Mouse (Mus musculus): Measurements from ENCODE around the gene Trp53tg5. TPM values are rescaled to one million over a fixed set of nuclear protein-coding genes. Genes with fewer than 3 reads are reported as not detected.

Gene Trp53tg5
- polyA plus RNA-seq, 1 experiment, result not detected

DNA sequence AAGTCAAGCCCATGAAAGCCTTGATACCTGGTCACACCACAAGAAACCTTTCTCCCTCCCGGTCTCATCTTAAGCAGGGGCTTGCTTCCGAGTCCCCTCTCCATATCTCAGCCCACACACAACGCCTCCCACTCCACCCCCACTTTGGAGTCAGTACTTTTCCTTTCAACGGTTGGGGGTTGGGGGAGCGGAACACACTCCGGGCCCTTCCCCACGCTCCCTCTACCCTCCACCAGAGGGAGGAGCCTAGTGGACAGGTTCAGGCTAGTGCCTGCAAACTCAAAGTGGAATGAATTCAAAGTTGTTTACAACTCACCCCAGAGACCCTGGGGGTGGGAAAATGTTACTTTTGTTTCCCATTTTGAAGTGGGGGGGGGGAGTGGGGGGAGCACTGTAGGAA, 42.8 kb downstream of the Trp53tg5 start:
- Histone ChIP-seq H3K4me2 (ENCODE audit: low read depth) (no peak overlapping the region), H3K79me2 (ENCODE audit: control insufficient read depth, insufficient read depth) (peaks cover 36% of the 10 kb centered on the region), H3K4me3 (no peak overlapping the region), H3K27me3 (ENCODE audit: control insufficient read depth, insufficient read depth, insufficient read length) (no peaks in the 10 kb centered on the region), H3ac (ENCODE audit: control insufficient read depth, insufficient read length) (no peak overlapping the region), H3K36me3 (ENCODE audit: control insufficient read depth, insufficient read depth) (peaks cover 38% of the 10 kb centered on the region)
- TF ChIP-seq E2F4 (IDR thresholded peaks at IDR 0.05; ENCODE audit: insufficient read depth) (no peak), SRF (IDR thresholded peaks at IDR 0.05; ENCODE audit: control insufficient read depth, insufficient read length, low read depth) (no peak), CEBPB (IDR thresholded peaks at IDR 0.05; ENCODE audit: insufficient read depth, poor library complexity, severe bottlenecking) (no peak), TCF3 (IDR thresholded peaks at IDR 0.05; ENCODE audit: insufficient read length, low read depth) (no peak), USF1 (IDR thresholded peaks at IDR 0.05; ENCODE audit: low read depth) (no peak), MYOG (IDR thresholded peaks at IDR 0.05; ENCODE audit: control insufficient read depth in 1 of 3, insufficient read depth in 1 of 3, insufficient read length in 2 of 3, low read depth in 2 of 3) (no peak), POLR2A (IDR thresholded peaks at IDR 0.05; ENCODE audit: insufficient read length, low read depth) (no peak), REST (IDR thresholded peaks at IDR 0.05; ENCODE audit: insufficient read depth, insufficient read length) (no peak), TCF12 (IDR thresholded peaks at IDR 0.05; ENCODE audit: insufficient read depth, poor library complexity, severe bottlenecking) (no peak), POLR2AphosphoS2 (IDR thresholded peaks at IDR 0.05; ENCODE audit: insufficient read length, low read depth) (no peak), MYOD1 (IDR thresholded peaks at IDR 0.05; ENCODE audit: control insufficient read depth in 1 of 3, insufficient read length in 2 of 3, low read depth in 2 of 3) (no peak), MAX (IDR thresholded peaks at IDR 0.05; ENCODE audit: low read depth) (no peak)

DNA sequence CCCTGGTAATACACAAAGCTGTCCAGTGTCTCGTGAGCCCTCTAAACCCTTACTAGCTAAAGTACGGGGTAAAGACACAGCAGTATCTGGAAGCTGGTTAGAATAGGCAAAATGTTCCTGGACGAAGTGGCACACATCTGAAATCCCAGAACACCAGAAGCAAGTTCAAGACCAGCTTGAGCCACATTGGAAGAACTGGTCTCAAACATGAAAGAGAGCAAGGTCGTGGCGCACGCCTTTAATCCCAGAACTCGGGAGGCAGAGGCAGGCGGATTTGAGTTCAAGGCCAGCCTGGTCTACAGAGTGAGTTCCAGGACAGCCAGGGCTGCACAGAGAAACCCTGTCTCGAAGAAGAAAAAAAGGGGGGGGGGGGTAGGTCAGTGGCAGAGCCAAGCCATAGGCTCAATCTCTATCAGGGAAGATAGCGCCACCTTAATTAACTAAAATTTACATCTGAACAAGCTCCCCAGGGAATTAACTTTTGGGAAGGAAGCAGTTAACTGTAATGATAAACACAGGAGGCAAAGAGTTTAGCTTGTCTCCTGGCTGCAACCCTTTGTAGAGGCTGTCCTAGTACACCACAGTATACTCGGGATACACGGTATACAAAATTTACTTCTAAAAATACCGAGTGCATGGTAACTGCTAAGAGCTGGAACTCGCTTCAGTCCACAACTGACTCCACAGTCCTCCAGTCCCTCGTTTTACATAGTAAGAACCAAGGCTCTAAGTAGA, 43.5 kb downstream of the Trp53tg5 start:
- Histone ChIP-seq H3K27me3 (ENCODE audit: control insufficient read depth, insufficient read depth, insufficient read length) (no peaks in the 10 kb centered on the region), H3K4me3 (no peak overlapping the region), H3K36me3 (ENCODE audit: control insufficient read depth, insufficient read depth) (peaks cover 38% of the 10 kb centered on the region), H3K79me2 (ENCODE audit: control insufficient read depth, insufficient read depth) (peaks cover 30% of the 10 kb centered on the region), H3K4me2 (ENCODE audit: low read depth) (no peak overlapping the region), H3ac (ENCODE audit: control insufficient read depth, insufficient read length) (no peak overlapping the region)
- no peak for TF ChIP-seq POLR2AphosphoS2 (IDR thresholded peaks at IDR 0.05; ENCODE audit: insufficient read length, low read depth)
- TF ChIP-seq MYOG (IDR thresholded peaks at IDR 0.05; ENCODE audit: control insufficient read depth in 1 of 3, insufficient read depth in 1 of 3, insufficient read length in 2 of 3, low read depth in 2 of 3), result no peak
- TF ChIP-seq TCF12 (IDR thresholded peaks at IDR 0.05; ENCODE audit: insufficient read depth, poor library complexity, severe bottlenecking), result no peak
- TF ChIP-seq USF1 (IDR thresholded peaks at IDR 0.05; ENCODE audit: low read depth), result no peak
- TF ChIP-seq CEBPB (IDR thresholded peaks at IDR 0.05; ENCODE audit: insufficient read depth, poor library complexity, severe bottlenecking), result no peak
- no peak for TF ChIP-seq E2F4 (IDR thresholded peaks at IDR 0.05; ENCODE audit: insufficient read depth)
- TF ChIP-seq TCF3 (IDR thresholded peaks at IDR 0.05; ENCODE audit: insufficient read length, low read depth), result no peak
- no peak for TF ChIP-seq SRF (IDR thresholded peaks at IDR 0.05; ENCODE audit: control insufficient read depth, insufficient read length, low read depth)
- TF ChIP-seq REST (IDR thresholded peaks at IDR 0.05; ENCODE audit: insufficient read depth, insufficient read length), result no peak
- TF ChIP-seq MYOD1 (IDR thresholded peaks at IDR 0.05; ENCODE audit: control insufficient read depth in 1 of 3, insufficient read length in 2 of 3, low read depth in 2 of 3), result no peak
- TF ChIP-seq POLR2A (IDR thresholded peaks at IDR 0.05; ENCODE audit: insufficient read length, low read depth), result no peak
- no peak for TF ChIP-seq MAX (IDR thresholded peaks at IDR 0.05; ENCODE audit: low read depth)

DNA sequence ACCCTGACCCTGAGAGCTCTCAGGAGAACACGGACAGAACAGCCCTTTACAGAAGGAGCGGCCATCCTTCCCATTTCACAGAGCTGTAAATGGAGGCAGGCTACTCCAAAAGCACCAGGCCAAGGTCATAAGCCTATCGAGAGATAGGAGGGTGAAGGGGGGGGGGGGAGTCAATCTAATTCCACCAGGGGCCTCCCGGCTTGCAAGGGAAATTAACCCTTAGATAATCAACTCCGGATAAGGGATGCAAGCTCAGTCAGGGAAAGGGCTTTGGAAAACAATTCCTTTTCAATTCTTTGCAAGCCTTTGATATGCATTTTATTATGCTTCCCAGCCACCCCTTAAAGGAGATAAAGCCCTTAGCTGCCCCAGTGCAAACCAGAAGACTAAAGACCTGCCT, 45.1 kb downstream of the Trp53tg5 start:
- H3K4me2 ChIP-seq (ENCODE audit: low read depth), result no peak overlapping the region
- no peaks in the 10 kb centered on the region for H3K27me3 ChIP-seq (ENCODE audit: control insufficient read depth, insufficient read depth, insufficient read length)
- H3ac ChIP-seq (ENCODE audit: control insufficient read depth, insufficient read length), result no peak overlapping the region
- no peak for TF ChIP-seq TCF3 (IDR thresholded peaks at IDR 0.05; ENCODE audit: insufficient read length, low read depth)
- no peak for TF ChIP-seq POLR2A (IDR thresholded peaks at IDR 0.05; ENCODE audit: insufficient read length, low read depth)
- no peak for TF ChIP-seq E2F4 (IDR thresholded peaks at IDR 0.05; ENCODE audit: insufficient read depth)
- no peak for TF ChIP-seq TCF12 (IDR thresholded peaks at IDR 0.05; ENCODE audit: insufficient read depth, poor library complexity, severe bottlenecking)
- no peak for TF ChIP-seq REST (IDR thresholded peaks at IDR 0.05; ENCODE audit: insufficient read depth, insufficient read length)
- TF ChIP-seq MAX (IDR thresholded peaks at IDR 0.05; ENCODE audit: low read depth), result no peak
- no peak for TF ChIP-seq USF1 (IDR thresholded peaks at IDR 0.05; ENCODE audit: low read depth)
- no peak for TF ChIP-seq CEBPB (IDR thresholded peaks at IDR 0.05; ENCODE audit: insufficient read depth, poor library complexity, severe bottlenecking)
- H3K4me3 ChIP-seq, result no peak overlapping the region
- peaks cover 50% of the 10 kb centered on the region for H3K36me3 ChIP-seq (ENCODE audit: control insufficient read depth, insufficient read depth)
- peaks cover 14% of the 10 kb centered on the region for H3K79me2 ChIP-seq (ENCODE audit: control insufficient read depth, insufficient read depth)

DNA sequence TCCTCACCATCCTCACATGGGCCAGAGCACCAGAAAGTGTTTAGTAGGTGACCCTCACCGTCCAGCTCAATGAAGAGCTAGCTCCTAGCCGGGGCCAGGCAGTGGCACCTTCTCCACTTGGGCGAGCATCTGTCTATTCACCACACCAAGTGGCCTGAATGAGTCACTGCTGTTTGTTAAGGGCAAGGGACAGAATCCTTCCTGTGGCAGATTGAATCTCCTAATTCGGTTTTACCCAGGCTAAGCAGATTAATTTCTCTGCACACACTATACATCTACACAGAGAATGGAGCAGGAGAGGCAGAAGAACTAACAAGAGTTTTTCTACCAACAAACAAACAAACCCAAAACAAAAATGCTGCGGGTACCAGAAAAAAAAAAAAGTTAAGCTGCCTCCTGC, 46.6 kb downstream of the Trp53tg5 start:
- Histone ChIP-seq H3K27me3 (ENCODE audit: control insufficient read depth, insufficient read depth, insufficient read length) (no peaks in the 10 kb centered on the region), H3K4me3 (no peak overlapping the region), H3K4me2 (ENCODE audit: low read depth) (no peak overlapping the region), H3K36me3 (ENCODE audit: control insufficient read depth, insufficient read depth) (peaks cover 52% of the 10 kb centered on the region), H3K79me2 (ENCODE audit: control insufficient read depth, insufficient read depth) (peaks cover 12% of the 10 kb centered on the region), H3ac (ENCODE audit: control insufficient read depth, insufficient read length) (no peak overlapping the region)
- TF ChIP-seq SRF (IDR thresholded peaks at IDR 0.05; ENCODE audit: control insufficient read depth, insufficient read length, low read depth), result no peak
- TF ChIP-seq REST (IDR thresholded peaks at IDR 0.05; ENCODE audit: insufficient read depth, insufficient read length), result no peak
- no peak for TF ChIP-seq USF1 (IDR thresholded peaks at IDR 0.05; ENCODE audit: low read depth)
- no peak for TF ChIP-seq POLR2AphosphoS2 (IDR thresholded peaks at IDR 0.05; ENCODE audit: insufficient read length, low read depth)
- no peak for TF ChIP-seq TCF12 (IDR thresholded peaks at IDR 0.05; ENCODE audit: insufficient read depth, poor library complexity, severe bottlenecking)
- TF ChIP-seq CEBPB (IDR thresholded peaks at IDR 0.05; ENCODE audit: insufficient read depth, poor library complexity, severe bottlenecking), result no peak
- TF ChIP-seq MAX (IDR thresholded peaks at IDR 0.05; ENCODE audit: low read depth), result no peak

All from myocyte (in vitro differentiated cells).